Mouse (Mus musculus): ENCODE results near the gene Tbata. TPM values are rescaled to one million over a fixed set of nuclear protein-coding genes. Genes with fewer than 3 reads are reported as not detected.

The Tbata gene
- total and polyA plus RNA-seq, 3 experiments = not detected

DNA sequence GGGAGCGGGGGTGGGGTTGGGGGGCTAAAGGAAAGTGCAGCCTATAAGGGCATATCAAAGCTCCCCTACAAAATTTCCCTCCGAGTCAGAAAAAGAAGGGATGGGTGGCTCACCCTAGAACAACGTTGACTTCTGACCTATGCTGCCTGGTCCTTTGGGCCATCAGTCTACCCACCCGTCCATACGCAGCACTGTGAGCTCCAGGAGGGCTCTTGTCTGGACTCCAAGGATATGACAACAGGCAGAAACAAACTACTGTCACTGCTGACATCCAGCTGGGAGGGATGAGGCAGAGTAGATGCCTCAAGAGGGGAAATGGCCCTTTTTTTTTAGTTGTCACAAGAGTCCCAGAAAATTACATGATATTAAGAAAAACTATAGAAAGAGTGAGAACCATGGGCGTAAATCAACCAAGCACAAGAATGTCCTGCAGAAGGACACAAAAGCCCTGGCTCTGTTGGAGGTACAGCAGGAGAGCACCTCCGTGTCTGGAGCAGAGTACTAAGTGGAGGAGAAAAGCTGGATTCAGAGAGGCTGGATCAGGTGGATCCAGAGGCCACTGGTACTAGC is 4.6 kb downstream of the Tbata start:
- Histone ChIP-seq H3K27me3 (ENCODE audit: control insufficient read depth in 1 of 2, insufficient read depth in 2 of 2, low read length in 2 of 2) (peaks cover 0 to 6% of the 10 kb centered on the region in 2 experiments; a peak in 1 of 4 replicates), H3K36me3 (ENCODE audit: control insufficient read depth in 1 of 2, insufficient read depth in 2 of 2, low read length in 2 of 2) (no peaks in the 10 kb centered on the region), H3K4me1 (ENCODE audit: control insufficient read depth in 1 of 2, insufficient read depth in 2 of 2, low read length in 2 of 2) (no peaks in the 10 kb centered on the region), H3K79me2 (ENCODE audit: control insufficient read depth, insufficient read depth, low read length, poor library complexity) (no peaks in the 10 kb centered on the region), H3K4me3 (ENCODE audit: control insufficient read depth in 1 of 2, insufficient read depth in 1 of 2, low read depth in 2 of 2, low read length in 2 of 2) (no peak overlapping the region), H3K9me3 (replicated peaks; ENCODE audit: insufficient read depth, low read length) (no peaks in the 10 kb centered on the region), H3K27ac (ENCODE audit: control insufficient read depth, low read depth, low read length) (no peak overlapping the region), H3K9ac (ENCODE audit: control insufficient read depth, low read depth, low read length, poor library complexity, severe bottlenecking) (no peak overlapping the region)
- TF ChIP-seq USF2 (IDR thresholded peaks at IDR 0.05; ENCODE audit: borderline replicate concordance in 1 of 2, insufficient read depth in 1 of 2, low read depth in 1 of 2, low read length in 2 of 2) (no peak), GATA1 (IDR thresholded peaks at IDR 0.05; ENCODE audit: low read depth, low read length) (no peak), SIN3A (IDR thresholded peaks at IDR 0.05; ENCODE audit: low read length) (no peak)
- no peak for DNase-seq (ENCODE audit: low read depth, low spot score)

DNA sequence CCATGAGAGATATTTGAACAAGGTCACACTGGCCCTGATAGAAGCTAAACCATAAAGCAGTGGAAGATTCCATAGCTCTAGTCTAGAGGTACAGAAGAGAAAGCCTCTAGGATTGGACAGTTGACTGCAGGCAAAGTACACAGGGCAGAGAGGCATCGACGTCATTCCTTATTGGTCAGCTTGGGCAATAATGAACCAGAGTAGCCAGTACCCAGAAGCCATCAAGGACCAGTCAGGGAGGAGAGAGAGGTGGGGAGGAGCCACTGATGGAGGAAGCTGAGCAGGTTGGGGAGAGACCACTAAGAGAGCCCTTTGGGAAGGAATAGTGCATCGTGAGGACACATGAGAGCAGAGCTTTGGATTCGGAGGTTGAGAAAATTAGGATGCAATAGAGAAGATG is 6.0 kb downstream of the Tbata start:
- DNase-seq (ENCODE audit: low read depth, low spot score) = no peak
- no peak overlapping the region for H3K27ac ChIP-seq (ENCODE audit: control insufficient read depth, low read depth, low read length)
- H3K27me3 ChIP-seq (ENCODE audit: control insufficient read depth in 1 of 2, insufficient read depth in 2 of 2, low read length in 2 of 2) = peaks cover 0 to 4% of the 10 kb centered on the region in 2 experiments; a peak in 1 of 4 replicates
- no peaks in the 10 kb centered on the region for H3K36me3 ChIP-seq (ENCODE audit: control insufficient read depth in 1 of 2, insufficient read depth in 2 of 2, low read length in 2 of 2)
- H3K4me3 ChIP-seq (ENCODE audit: control insufficient read depth in 1 of 2, insufficient read depth in 1 of 2, low read depth in 2 of 2, low read length in 2 of 2) = no peak overlapping the region
- no peaks in the 10 kb centered on the region for H3K4me1 ChIP-seq (ENCODE audit: control insufficient read depth in 1 of 2, insufficient read depth in 2 of 2, low read length in 2 of 2)
- no peak overlapping the region for H3K9ac ChIP-seq (ENCODE audit: control insufficient read depth, low read depth, low read length, poor library complexity, severe bottlenecking)
- TF ChIP-seq JUND (IDR thresholded peaks at IDR 0.05; ENCODE audit: low read depth, low read length) (no peak), RCOR1 (IDR thresholded peaks at IDR 0.05; ENCODE audit: low read depth, low read length) (no peak), MAX (IDR thresholded peaks at IDR 0.05; ENCODE audit: low read length) (no peak), CTCF (IDR thresholded peaks at IDR 0.05 in 2 of 3, conservative IDR thresholded peaks at IDR 0.05 in 1 of 3; ENCODE audit: control insufficient read depth in 1 of 3, insufficient read depth in 1 of 3, low read depth in 2 of 3, low read length in 3 of 3, poor library complexity in 1 of 3, severe bottlenecking in 1 of 3) (no peak), TCF12 (IDR thresholded peaks at IDR 0.05; ENCODE audit: low read depth, low read length) (no peak), POLR2A (IDR thresholded peaks at IDR 0.05; ENCODE audit: control insufficient read depth in 1 of 2, insufficient read depth in 1 of 2, low read depth in 1 of 2, low read length in 2 of 2, poor library complexity in 1 of 2) (no peak), MAFK (IDR thresholded peaks at IDR 0.05; ENCODE audit: borderline replicate concordance, low read depth, low read length) (no peak), MYC (IDR thresholded peaks at IDR 0.05; ENCODE audit: low read depth, low read length) (no peak), USF1 (IDR thresholded peaks at IDR 0.05; ENCODE audit: low read depth, low read length) (no peak)
- H3K79me2 ChIP-seq (ENCODE audit: control insufficient read depth, insufficient read depth, low read length, poor library complexity) = no peaks in the 10 kb centered on the region
- no peaks in the 10 kb centered on the region for H3K9me3 ChIP-seq (replicated peaks; ENCODE audit: insufficient read depth, low read length)

DNA sequence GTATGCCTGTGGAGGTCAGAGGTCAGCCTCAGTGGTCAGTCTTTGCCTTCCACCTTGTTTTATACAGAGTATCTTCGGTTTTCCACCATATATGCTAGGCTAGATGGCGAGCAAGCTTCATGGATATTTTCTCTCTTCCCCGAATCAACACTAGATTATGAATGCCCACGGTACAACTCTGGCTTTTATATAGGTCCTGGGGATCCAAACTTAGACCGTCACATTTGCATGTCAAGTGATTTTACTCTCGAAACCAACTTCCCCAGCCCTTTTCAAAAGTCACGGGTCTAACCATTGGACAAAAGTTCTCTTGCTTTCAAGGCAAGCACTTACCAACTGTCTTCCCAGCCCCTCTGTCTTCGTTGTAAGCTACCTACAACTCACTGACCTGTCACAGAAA is 6.9 kb downstream of the Tbata start:
- Histone ChIP-seq H3K27me3 (ENCODE audit: control insufficient read depth in 1 of 2, insufficient read depth in 2 of 2, low read length in 2 of 2) (peaks cover 0 to 4% of the 10 kb centered on the region in 2 experiments; a peak in 1 of 4 replicates), H3K36me3 (ENCODE audit: control insufficient read depth in 1 of 2, insufficient read depth in 2 of 2, low read length in 2 of 2) (no peaks in the 10 kb centered on the region), H3K9ac (ENCODE audit: control insufficient read depth, low read depth, low read length, poor library complexity, severe bottlenecking) (no peak overlapping the region), H3K27ac (ENCODE audit: control insufficient read depth, low read depth, low read length) (no peak overlapping the region), H3K9me3 (replicated peaks; ENCODE audit: insufficient read depth, low read length) (no peaks in the 10 kb centered on the region), H3K4me3 (ENCODE audit: control insufficient read depth in 1 of 2, insufficient read depth in 1 of 2, low read depth in 2 of 2, low read length in 2 of 2) (no peak overlapping the region), H3K4me1 (ENCODE audit: control insufficient read depth in 1 of 2, insufficient read depth in 2 of 2, low read length in 2 of 2) (no peaks in the 10 kb centered on the region), H3K79me2 (ENCODE audit: control insufficient read depth, insufficient read depth, low read length, poor library complexity) (no peaks in the 10 kb centered on the region)
- no peak for DNase-seq (ENCODE audit: low read depth, low spot score)
- no peak for TF ChIP-seq EP300 (IDR thresholded peaks at IDR 0.05; ENCODE audit: low read depth in 1 of 2, low read length in 2 of 2)
- TF ChIP-seq POLR2AphosphoS2 (IDR thresholded peaks at IDR 0.05; ENCODE audit: low read length) = no peak
- no peak for TF ChIP-seq CHD2 (IDR thresholded peaks at IDR 0.05; ENCODE audit: low read length)
